Mouse (Mus musculus): ENCODE data around the gene Morc3.

DNA sequence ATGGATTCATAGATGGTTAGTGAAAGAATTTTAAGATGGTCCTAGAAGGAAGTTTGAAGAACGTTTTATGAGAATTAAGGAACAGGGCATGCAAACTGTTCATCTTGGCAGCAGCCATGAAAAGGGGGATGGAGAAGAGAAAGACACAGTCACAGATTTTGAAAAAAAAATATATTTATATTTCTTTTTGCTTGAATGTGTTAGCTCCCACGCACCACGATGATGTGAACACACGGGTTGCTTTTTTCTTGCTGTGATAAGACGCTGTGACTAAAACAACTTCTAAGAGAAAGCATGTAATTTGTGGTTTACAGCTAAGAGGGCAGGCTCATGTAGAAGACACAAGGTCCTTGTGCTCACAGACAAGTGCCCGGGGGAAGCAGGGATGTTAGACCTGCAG lies 5.0 kb upstream of the Morc3 start:
- TF ChIP-seq POLR2A (IDR thresholded peaks at IDR 0.05; ENCODE audit: borderline replicate concordance, extremely low read depth, insufficient read depth, insufficient read length, poor library complexity, severe bottlenecking) (no peak), CTCF (IDR thresholded peaks at IDR 0.05; ENCODE audit: borderline replicate concordance, extremely low read depth, insufficient read depth, insufficient read length) (no peak)
